Mouse (Mus musculus): ENCODE data around the gene Gm4969.

Gene Gm4969

GRCm38 (mm10) chr7:19093537-19094385 is 24.4 kb downstream of the Gm4969 start:
- DNase-seq (ENCODE audit: low read depth, low spot score), result peak; percentile 51

- peak; percentile 48 for DNase-seq (ENCODE audit: low read depth, low spot score)
Measured at GRCm38 (mm10) chr7:19093174-19093521, 25.0 kb downstream of the Gm4969 start.

GRCm38 (mm10) chr7:19092381-19093173 is 25.6 kb downstream of the Gm4969 start:
- no peak for DNase-seq (ENCODE audit: low read depth, low spot score)

GRCm38 (mm10) chr7:19091913-19092312 is 26.3 kb downstream of the Gm4969 start:
- DNase-seq (ENCODE audit: low read depth, low spot score), result no peak

GRCm38 (mm10) chr7:19088813-19089212 is 29.4 kb downstream of the Gm4969 start:
- no peak for DNase-seq (ENCODE audit: low read depth, low spot score)

- DNase-seq (ENCODE audit: low read depth, low spot score), result no peak
Measured at GRCm38 (mm10) chr7:19086760-19087159, 31.4 kb downstream of the Gm4969 start.

GRCm38 (mm10) chr7:19086042-19086441 is 32.1 kb downstream of the Gm4969 start:
- peak; percentile 70 for DNase-seq (ENCODE audit: low read depth, low spot score)

- DNase-seq (ENCODE audit: low read depth, low spot score), result no peak
Measured at GRCm38 (mm10) chr7:19085495-19085894, 32.7 kb downstream of the Gm4969 start.

GRCm38 (mm10) chr7:19084921-19085473 is 33.2 kb downstream of the Gm4969 start:
- no peak for DNase-seq (ENCODE audit: low read depth, low spot score)

GRCm38 (mm10) chr7:19084277-19084771 is 33.8 kb downstream of the Gm4969 start:
- DNase-seq (ENCODE audit: low read depth, low spot score), result no peak

GRCm38 (mm10) chr7:19083701-19084100 is 34.5 kb downstream of the Gm4969 start, which contains the start of gene Dmpk:
Gene Dmpk, plus strand, starts transcription at chr7:19083849.
- DNase-seq (ENCODE audit: low read depth, low spot score), result no peak

- DNase-seq (ENCODE audit: low read depth, low spot score), result no peak
Measured at GRCm38 (mm10) chr7:19083096-19083495, 35.1 kb downstream of the Gm4969 start.

GRCm38 (mm10) chr7:19082171-19082570 is 36.0 kb downstream of the Gm4969 start:
- DNase-seq (ENCODE audit: low read depth, low spot score), result no peak

GRCm38 (mm10) chr7:19080451-19080950 is 37.7 kb downstream of the Gm4969 start:
- no peak for DNase-seq (ENCODE audit: low read depth, low spot score)

GRCm38 (mm10) chr7:19078732-19079131 is 39.4 kb downstream of the Gm4969 start:
- no peak for DNase-seq (ENCODE audit: low read depth, low spot score)

GRCm38 (mm10) chr7:19077761-19078160 is 40.4 kb downstream of the Gm4969 start:
- DNase-seq (ENCODE audit: low read depth, low spot score), result no peak

- no peak for DNase-seq (ENCODE audit: low read depth, low spot score)
Measured at GRCm38 (mm10) chr7:19076586-19076991, 41.6 kb downstream of the Gm4969 start.

GRCm38 (mm10) chr7:19075723-19076585 is 42.2 kb downstream of the Gm4969 start, which contains the start of gene Dmwd:
Gene Dmwd, plus strand, starts transcription at chr7:19076227.
- DNase-seq (ENCODE audit: low read depth, low spot score), result peak; percentile 77

- no peak for DNase-seq (ENCODE audit: low read depth, low spot score)
Measured at GRCm38 (mm10) chr7:19075231-19075630, 42.9 kb downstream of the Gm4969 start.

GRCm38 (mm10) chr7:19074494-19074893 is 43.7 kb downstream of the Gm4969 start:
- DNase-seq (ENCODE audit: low read depth, low spot score), result no peak

GRCm38 (mm10) chr7:19073504-19073903 is 44.7 kb downstream of the Gm4969 start:
- DNase-seq (ENCODE audit: low read depth, low spot score), result no peak

Measured in c-Kit-negative CD71-positive TER-119-positive erythroid progenitor cells, embryonic 14.5 days (primary cell).